Mouse (Mus musculus) layer of hippocampus, adult 8-10 months (tissue): ENCODE data around the gene Kdm4c. TPM values are rescaled to one million over a fixed set of nuclear protein-coding genes. Genes with fewer than 3 reads are reported as not detected.
"Not testable (repeated sequence)": the region's sequence is repeated elsewhere in the genome, so short reads cannot be mapped to it uniquely, and the experiment has no call there.

Experiments
- DNase-seq, 2 experiments: peaks; one replicate each; pipeline ENCODE4 v3.0.0; 2022; ENCODE audit warnings: low spot score in 2 of 2
- total RNA-seq, 4 experiments: library from RNA; stranded (reverse); gene quantifications; 2 replicates each; pipeline ENCODE4 v1.2.4; 2022

The Kdm4c gene
- 10 to 100 TPM; 27.8 to 31.6 (median 28.4) TPM for total RNA-seq

GRCm38 (mm10) chr4:74242176-74242575, at the start of gene Kdm4c:
Gene Kdm4c (plus strand): TSS chr4:74242497.
- DNase-seq: no peak

- no peak for DNase-seq
Measured at GRCm38 (mm10) chr4:74201281-74201811, 41.0 kb upstream of the Kdm4c start.

GRCm38 (mm10) chr4:74221780-74222179, 20.5 kb upstream of the Kdm4c start:
- DNase-seq: not testable (repeated sequence)

- no peak for DNase-seq
Measured at GRCm38 (mm10) chr4:74222360-74222759, 19.9 kb upstream of the Kdm4c start.

GRCm38 (mm10) chr4:74224210-74224609, 18.1 kb upstream of the Kdm4c start:
- no peak for DNase-seq

GRCm38 (mm10) chr4:74230994-74231393, 11.3 kb upstream of the Kdm4c start:
- no peak for DNase-seq

- DNase-seq: peak in 1 of 2 experiments; percentile 45
Measured at GRCm38 (mm10) chr4:74231405-74231804, 10.9 kb upstream of the Kdm4c start.

GRCm38 (mm10) chr4:74233534-74233933, 8.8 kb upstream of the Kdm4c start:
- DNase-seq: peak in 1 of 2 experiments; percentile 24

GRCm38 (mm10) chr4:74251348-74252244, 9.3 kb downstream of the Kdm4c start:
- peak; percentile 95 to 97 for DNase-seq

GRCm38 (mm10) chr4:74252245-74253105, 10.2 kb downstream of the Kdm4c start:
- DNase-seq: peak; percentile 45

- DNase-seq: no peak
Measured at GRCm38 (mm10) chr4:74257882-74258281, 15.6 kb downstream of the Kdm4c start.

GRCm38 (mm10) chr4:74258538-74258937, 16.2 kb downstream of the Kdm4c start:
- no peak for DNase-seq

- no peak for DNase-seq
Measured at GRCm38 (mm10) chr4:74259331-74259730, 17.0 kb downstream of the Kdm4c start.

- no peak for DNase-seq
Measured at GRCm38 (mm10) chr4:74261879-74262278, 19.6 kb downstream of the Kdm4c start.

GRCm38 (mm10) chr4:74264428-74264955, 22.2 kb downstream of the Kdm4c start:
- DNase-seq: no peak

GRCm38 (mm10) chr4:74271180-74271579, 28.9 kb downstream of the Kdm4c start:
- no peak for DNase-seq

- DNase-seq: no peak
Measured at GRCm38 (mm10) chr4:74277486-74277885, 35.2 kb downstream of the Kdm4c start.

GRCm38 (mm10) chr4:74280170-74280569, 37.9 kb downstream of the Kdm4c start:
- DNase-seq: no peak

GRCm38 (mm10) chr4:74287851-74288250, 45.6 kb downstream of the Kdm4c start:
- no peak for DNase-seq

- DNase-seq: no peak
Measured at GRCm38 (mm10) chr4:74294726-74295125, 52.4 kb downstream of the Kdm4c start.

- no peak for DNase-seq
Measured at GRCm38 (mm10) chr4:74305315-74306105, 63.2 kb downstream of the Kdm4c start.
